Mouse (Mus musculus) midbrain, postnatal 0 days (tissue): ENCODE data around the gene Upk3bl. TPM values are rescaled to one million over a fixed set of nuclear protein-coding genes. Genes with fewer than 3 reads are reported as not detected.

Experiments used
- ATAC-seq: fragments of 200-750 bp; cut with Nextera tagmentation; 2 replicates; pipeline ENCODE4 v1.8.0; 2017; ENCODE audit warnings: moderate number of reproducible peaks, mild to moderate bottlenecking, moderate TSS enrichment, moderate library complexity; ENCODE audit not compliant: low FRiP score
- DNase-seq: peaks from one replicate; pipeline ENCODE4 v3.0.0-alpha.2; 2015; ENCODE audit warnings: low spot score
- H3K27ac ChIP-seq: fragments of 300-500 bp; sonication (generic); 2 replicates; pipeline ENCODE4 v1.5.1; 2014; ENCODE audit warnings: low read depth, mild to moderate bottlenecking, low read length, mixed read lengths
- H3K27me3 ChIP-seq: fragments of 300-500 bp; sonication (generic); 2 replicates; pipeline ENCODE4 v1.6.1; 2014; ENCODE audit warnings: low read length, control low read depth, mixed read lengths; ENCODE audit not compliant: insufficient read depth
- H3K36me3 ChIP-seq: fragments of 300-500 bp; sonication (generic); 2 replicates; pipeline ENCODE4 v1.6.1; 2014; ENCODE audit warnings: low read length, control low read depth, mixed read lengths; ENCODE audit not compliant: insufficient read depth
- H3K4me1 ChIP-seq: fragments of 300-500 bp; sonication (generic); 2 replicates; pipeline ENCODE4 v1.6.1; 2014; ENCODE audit warnings: mild to moderate bottlenecking, control low read depth, antibody characterized with exemption, low read length, mixed read lengths; ENCODE audit not compliant: insufficient read depth
- H3K4me2 ChIP-seq: fragments of 300-500 bp; sonication (generic); 2 replicates; pipeline ENCODE4 v1.6.1; 2014; ENCODE audit warnings: low read depth, mild to moderate bottlenecking, low read length, mixed read lengths; ENCODE audit not compliant: poor library complexity, severe bottlenecking
- H3K4me3 ChIP-seq: fragments of 300-500 bp; sonication (generic); 2 replicates; pipeline ENCODE4 v1.5.1; 2014; ENCODE audit warnings: low read depth, mild to moderate bottlenecking, low read length, moderate library complexity
- H3K9ac ChIP-seq: fragments of 300-500 bp; sonication (generic); replicated peaks from 2 replicates; pipeline ENCODE4 v1.6.1; 2014; ENCODE audit warnings: mild to moderate bottlenecking, low read length, moderate library complexity, mixed read lengths; ENCODE audit not compliant: poor library complexity, severe bottlenecking
- H3K9me3 ChIP-seq: fragments of 300-500 bp; sonication (generic); 2 replicates; pipeline ENCODE4 v1.6.1; 2016; ENCODE audit warnings: low read length, control low read depth
- CTCF ChIP-seq: IDR thresholded peaks from 2 replicates; pipeline ENCODE4 v1.5.1; 2016; ENCODE audit warnings: antibody characterized with exemption, mild to moderate bottlenecking
- WGBS: fragments of 180-500 bp; shearing (Covaris S2); extraction: QIAGEN DNeasy Blood & Tissue Kit; methylation state at CpG from one replicate; pipeline ENCODE4 v1.1.7; 2014; 5-methylcytosine and 5-hydroxymethylcytosine counted together
- polyA plus RNA-seq: library from polyadenylated mRNA; unstranded; fragments of >200 nt; fragmentation: Nextera tagmentation; extraction: Ambion mirVana; gene quantifications from 2 replicates; pipeline ENCODE4 v1.2.1, GENCODE M21; 2015
- total RNA-seq: library from RNA; depleted of rRNA; stranded (reverse); fragments of >200 nt; gene quantifications from 2 replicates; pipeline ENCODE4 v1.2.3, GENCODE M21; 2014

Upk3bl gene
- total and polyA plus RNA-seq, 2 experiments from 2014 or later = not detected

- DNase-seq = peak; percentile 0
- Histone ChIP-seq H3K4me1 (no peaks in the 10 kb centered on the region), H3K9ac (no peak overlapping the region), H3K27ac (no peak overlapping the region), H3K4me3 (no peak overlapping the region), H3K27me3 (no peaks in the 10 kb centered on the region), H3K36me3 (peaks cover 15% of the 10 kb centered on the region), H3K4me2 (no peak overlapping the region), H3K9me3 (no peaks in the 10 kb centered on the region)
- 43% methylated on average over 8 of the region's 8 CpGs for WGBS
- ATAC-seq = no peak
- no peak for TF ChIP-seq CTCF
Observed at GRCm38 (mm10) chr5:136094249-136095010, 40.1 kb downstream of the Upk3bl start.

- Histone ChIP-seq H3K4me3 (no peak overlapping the region), H3K27ac (no peak overlapping the region), H3K9ac (no peak overlapping the region), H3K27me3 (no peaks in the 10 kb centered on the region), H3K4me1 (no peaks in the 10 kb centered on the region), H3K36me3 (peaks cover 15% of the 10 kb centered on the region), H3K9me3 (no peaks in the 10 kb centered on the region), H3K4me2 (no peak overlapping the region)
- WGBS = 66% methylated on average over 7 of the region's 7 CpGs
- no peak for TF ChIP-seq CTCF
- ATAC-seq (no peak), DNase-seq (no peak)
Observed at GRCm38 (mm10) chr5:136095089-136095488, 40.8 kb downstream of the Upk3bl start.

- H3K9me3 ChIP-seq = no peaks in the 10 kb centered on the region
- H3K9ac ChIP-seq = no peak overlapping the region
- H3K4me1 ChIP-seq = no peaks in the 10 kb centered on the region
- no peak for ATAC-seq
- DNase-seq = no peak
- no peaks in the 10 kb centered on the region for H3K27me3 ChIP-seq
- WGBS = 79% methylated on average over 10 of the region's 10 CpGs
- no peak overlapping the region for H3K4me2 ChIP-seq
- no peak overlapping the region for H3K4me3 ChIP-seq
- no peak overlapping the region for H3K27ac ChIP-seq
- TF ChIP-seq CTCF = no peak
- peaks cover 6% of the 10 kb centered on the region; the same call in 1 of the 2 replicates for H3K36me3 ChIP-seq
Observed at GRCm38 (mm10) chr5:136098536-136098935, 44.2 kb downstream of the Upk3bl start.

- H3K4me1 ChIP-seq = no peaks in the 10 kb centered on the region
- H3K27me3 ChIP-seq = no peaks in the 10 kb centered on the region
- H3K27ac ChIP-seq = 0 out of 2 replicates have a peak overlapping the region, but pooled peaks have one; percentile 26
- H3K36me3 ChIP-seq = peaks cover 12% of the 10 kb centered on the region; the same call in 1 of the 2 replicates
- H3K9ac ChIP-seq = 0 out of 2 replicates have a peak overlapping the region, but pooled peaks have one; percentile 44
- peak; percentile 92 for TF ChIP-seq CTCF
- DNase-seq (peak; percentile 88), ATAC-seq (peak; percentile 83)
- no peaks in the 10 kb centered on the region for H3K9me3 ChIP-seq
- H3K4me3 ChIP-seq = peak overlapping the region; percentile 35
- WGBS = 5% methylated on average over 41 of the region's 41 CpGs
- peak overlapping the region; percentile 61 for H3K4me2 ChIP-seq
Observed at GRCm38 (mm10) chr5:136102099-136102820, 48.0 kb downstream of the Upk3bl start.

GRCm38 (mm10) chr5:136104511-136104910, 50.2 kb downstream of the Upk3bl start:
- DNase-seq (no peak), ATAC-seq (no peak)
- no peak overlapping the region for H3K9ac ChIP-seq
- 83% methylated on average over 5 of the region's 5 CpGs for WGBS
- H3K27ac ChIP-seq = no peak overlapping the region
- peak; percentile 67 for TF ChIP-seq CTCF
- H3K4me2 ChIP-seq = no peak overlapping the region
- H3K27me3 ChIP-seq = no peaks in the 10 kb centered on the region
- no peaks in the 10 kb centered on the region for H3K9me3 ChIP-seq
- no peak overlapping the region for H3K4me3 ChIP-seq
- no peaks in the 10 kb centered on the region for H3K4me1 ChIP-seq
- H3K36me3 ChIP-seq = peaks cover 9% of the 10 kb centered on the region; the same call in 1 of the 2 replicates

DNA sequence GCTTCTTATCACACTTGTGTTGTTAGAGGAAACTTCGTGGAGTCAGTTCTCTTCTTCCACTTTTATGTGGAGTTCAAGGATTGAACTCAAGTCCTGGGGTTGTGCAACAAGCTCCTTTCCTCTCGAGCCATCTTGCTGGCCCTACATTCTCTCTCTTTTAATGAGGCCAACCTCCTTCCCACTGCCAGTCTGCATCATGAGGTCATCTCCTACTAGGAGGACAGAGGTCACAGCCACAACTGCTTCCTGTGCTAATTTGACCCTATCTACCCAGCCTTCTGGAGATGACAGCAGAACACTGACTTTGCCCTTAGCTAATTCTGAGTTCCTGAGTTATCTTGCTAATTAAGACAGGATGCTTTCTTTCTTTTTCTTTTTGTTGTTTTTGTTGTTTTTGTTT, 54.2 kb downstream of the Upk3bl start:
- Histone ChIP-seq H3K4me2 (no peak overlapping the region), H3K36me3 (0 out of 2 replicates have a peak, but pooled peaks cover 6% of the 10 kb centered on the region), H3K4me1 (no peaks in the 10 kb centered on the region), H3K27me3 (no peaks in the 10 kb centered on the region), H3K27ac (no peak overlapping the region), H3K9ac (no peak overlapping the region), H3K4me3 (no peak overlapping the region), H3K9me3 (no peaks in the 10 kb centered on the region)
- 63% methylated on average over 2 of the region's 2 CpGs for WGBS
- no peak for TF ChIP-seq CTCF
- ATAC-seq = no peak
- DNase-seq = no peak
